Mouse (Mus musculus): ENCODE results near the gene Hmg20b. TPM values are rescaled to one million over a fixed set of nuclear protein-coding genes. Genes with fewer than 3 reads are reported as not detected.

Gene Hmg20b
- total RNA-seq, 2 experiments from 2014 or later: 29.0 to 32.3 TPM

DNA sequence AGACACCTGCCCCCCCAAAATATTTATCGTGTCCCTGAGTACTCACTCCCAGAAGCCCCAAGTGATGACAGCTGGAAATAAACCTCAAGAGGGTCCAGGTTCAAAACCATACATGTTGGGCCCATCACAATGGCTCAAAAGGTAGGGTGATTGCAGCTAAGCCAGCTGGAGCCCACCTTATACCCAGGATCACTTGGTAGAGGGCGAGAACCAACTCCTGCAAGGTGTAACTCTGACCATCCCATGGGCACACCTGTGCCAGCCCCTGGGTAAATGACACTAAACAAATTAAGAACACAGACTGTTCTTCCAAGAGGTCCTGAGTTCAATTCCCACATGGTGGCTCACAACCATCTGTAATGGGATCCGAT, 28.9 kb upstream of the Hmg20b start:
- ATAC-seq (replicated peaks; ENCODE audit: poor library complexity): no peak

DNA sequence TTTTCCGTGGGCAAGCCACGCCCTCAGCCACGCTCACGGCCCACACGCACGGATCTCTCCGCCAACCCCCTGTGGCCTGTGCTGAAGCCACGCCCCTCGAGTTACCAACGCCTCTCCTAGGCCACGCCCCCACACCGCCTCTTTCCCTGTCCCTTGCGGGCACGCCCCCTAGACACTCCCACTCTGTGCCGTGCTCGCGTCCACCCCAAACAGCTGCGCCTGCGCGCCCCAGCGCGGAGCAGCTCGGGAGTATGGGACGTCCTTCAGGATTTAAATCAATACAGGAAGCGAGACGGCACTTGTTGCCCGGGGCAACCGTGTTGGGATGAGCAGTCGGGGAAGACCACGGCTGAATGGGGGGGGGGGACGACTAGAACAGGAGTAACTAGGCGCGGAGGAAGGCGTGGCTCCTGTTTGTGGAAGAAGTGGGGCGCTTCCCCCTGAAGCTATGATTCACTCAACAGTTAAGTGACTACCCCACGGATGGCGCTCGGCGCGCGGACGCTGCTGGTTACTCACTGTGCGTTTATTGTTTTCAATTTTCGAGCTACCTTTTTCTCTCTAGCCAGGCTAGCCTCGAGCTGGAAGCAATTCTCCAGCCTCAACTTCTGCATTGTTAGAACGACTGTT, 28.4 kb upstream of the Hmg20b start:
- ATAC-seq (replicated peaks; ENCODE audit: poor library complexity): peak; percentile 81

DNA sequence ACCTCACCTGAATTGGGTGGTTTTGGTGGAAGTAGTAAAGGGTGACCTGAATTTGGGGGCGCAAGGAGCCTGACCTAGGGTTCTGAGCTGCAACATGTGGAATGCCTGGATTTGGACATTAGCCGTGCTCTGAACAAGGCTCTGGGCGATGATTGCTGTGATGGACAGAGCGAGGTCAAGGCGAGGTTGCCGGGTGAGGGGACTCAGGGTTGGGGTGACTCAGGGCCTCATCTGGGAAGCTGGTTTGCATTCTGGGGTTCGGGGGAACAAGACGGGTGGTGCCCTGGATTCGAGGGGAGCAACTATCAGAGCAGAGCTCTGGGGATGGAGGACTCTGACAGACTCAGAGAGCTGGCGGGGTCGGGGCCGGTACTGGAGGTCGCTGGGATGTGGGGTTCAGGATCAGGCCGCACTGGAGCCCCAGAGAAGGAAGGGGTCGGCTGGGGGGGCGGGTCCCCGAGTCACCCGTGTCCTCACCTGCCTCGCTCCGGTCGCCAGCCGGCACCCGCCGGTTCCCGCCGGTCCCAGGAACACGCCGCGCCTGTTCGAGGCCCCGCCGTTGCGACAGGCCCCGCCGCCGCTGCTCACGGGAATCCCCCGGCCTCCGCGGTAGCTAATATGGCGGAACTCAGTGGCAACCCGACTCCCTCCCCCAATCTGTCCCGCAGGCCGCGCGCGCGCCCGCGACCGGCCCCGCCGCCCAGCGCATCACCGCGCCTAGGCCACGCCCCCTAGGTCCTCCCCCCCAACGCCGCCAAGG, 27.7 kb upstream of the Hmg20b start, which contains the start of gene Fzr1:
TSS of gene Fzr1 (minus strand) at position 724 of the 760 bp plus-strand sequence.
- ATAC-seq (replicated peaks; ENCODE audit: poor library complexity): no peak

DNA sequence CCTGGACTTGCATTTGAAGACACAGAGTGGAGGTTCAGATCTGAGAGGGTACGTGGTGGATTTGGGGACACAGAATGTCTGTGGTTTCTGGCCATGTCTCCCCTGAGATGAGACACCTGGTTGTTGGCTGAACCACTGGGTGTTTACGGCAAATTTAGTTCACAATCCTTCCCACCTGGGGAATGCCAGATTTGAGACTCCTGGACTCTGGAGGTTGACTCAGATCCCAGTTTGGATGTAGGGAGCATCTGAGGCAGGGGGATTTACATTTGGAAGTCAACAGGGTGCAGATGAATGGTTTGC, 27.0 kb upstream of the Hmg20b start:
- ATAC-seq (replicated peaks; ENCODE audit: poor library complexity): no peak

DNA sequence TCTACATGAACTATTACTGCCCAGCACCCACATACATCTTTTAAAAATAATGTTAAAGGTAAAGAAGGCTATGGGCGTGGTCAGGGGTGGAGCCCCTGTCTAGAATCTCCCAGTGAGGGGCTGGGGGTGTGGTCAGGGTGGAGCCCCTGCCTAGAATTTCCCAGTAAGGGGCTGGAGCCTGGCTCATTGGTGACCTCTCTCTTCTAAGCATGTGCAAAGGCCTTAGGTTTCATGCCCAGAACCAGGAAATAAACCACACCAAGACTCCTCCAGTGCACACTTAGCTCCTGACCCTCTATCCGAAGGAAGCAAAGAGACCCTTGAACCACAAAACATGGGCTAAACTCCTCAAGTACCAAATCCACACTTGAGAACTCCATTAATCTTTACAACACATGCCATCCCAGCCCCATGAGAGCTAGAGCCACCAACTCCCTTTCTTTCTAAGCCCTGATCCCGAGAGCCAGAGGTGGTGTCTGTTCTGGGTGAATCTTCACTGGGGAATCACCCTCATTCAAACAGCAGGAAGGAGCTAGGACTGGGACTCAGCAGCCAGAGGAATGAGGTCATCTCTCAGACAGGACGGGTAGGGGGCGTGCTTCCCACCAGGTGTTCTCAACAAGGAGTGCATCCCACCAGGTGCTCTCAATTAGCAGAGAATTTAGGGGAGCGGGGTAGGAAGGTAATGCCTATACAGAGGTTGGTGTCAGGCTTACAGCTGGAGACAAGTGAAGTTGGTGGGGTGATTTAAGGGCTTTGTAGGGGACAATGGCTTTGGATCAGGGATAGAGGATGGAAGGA, 26.5 kb upstream of the Hmg20b start:
- no peak for ATAC-seq (replicated peaks; ENCODE audit: poor library complexity)

DNA sequence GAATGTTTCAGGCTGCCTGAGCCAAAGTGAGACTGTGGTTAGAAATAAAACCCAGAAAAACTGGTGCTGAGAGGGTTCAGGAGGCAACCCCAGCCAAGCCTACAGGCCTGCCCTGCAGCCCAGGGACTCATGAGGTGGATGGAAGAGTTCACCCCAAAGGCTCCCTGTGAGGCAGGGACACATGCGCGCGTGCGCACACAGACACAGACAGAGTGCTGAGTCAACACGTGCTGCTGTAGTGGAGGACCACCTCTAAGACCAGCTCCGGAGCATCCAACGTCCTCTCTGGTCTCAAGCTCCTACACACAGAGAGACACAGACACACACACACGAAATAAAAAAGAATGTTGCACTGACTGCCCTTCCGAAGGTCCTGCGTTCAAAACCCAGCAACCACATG, 25.0 kb upstream of the Hmg20b start:
- ATAC-seq (replicated peaks; ENCODE audit: poor library complexity): no peak

DNA sequence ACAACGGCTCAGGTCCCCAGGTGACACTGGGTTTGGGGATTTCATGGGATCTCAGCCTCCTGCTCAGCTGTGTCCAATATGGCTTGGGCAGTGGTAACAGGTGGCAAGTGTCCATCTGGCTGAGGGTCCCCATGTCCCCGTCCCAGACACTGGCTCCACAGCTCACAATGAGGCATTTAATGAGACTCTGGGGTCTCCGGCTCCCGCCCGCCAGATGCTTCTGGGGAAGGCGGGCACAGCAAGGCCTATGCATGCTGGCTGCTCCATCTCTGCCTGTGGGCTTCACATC, 16.9 kb upstream of the Hmg20b start:
- ATAC-seq (replicated peaks; ENCODE audit: poor library complexity): no peak

DNA sequence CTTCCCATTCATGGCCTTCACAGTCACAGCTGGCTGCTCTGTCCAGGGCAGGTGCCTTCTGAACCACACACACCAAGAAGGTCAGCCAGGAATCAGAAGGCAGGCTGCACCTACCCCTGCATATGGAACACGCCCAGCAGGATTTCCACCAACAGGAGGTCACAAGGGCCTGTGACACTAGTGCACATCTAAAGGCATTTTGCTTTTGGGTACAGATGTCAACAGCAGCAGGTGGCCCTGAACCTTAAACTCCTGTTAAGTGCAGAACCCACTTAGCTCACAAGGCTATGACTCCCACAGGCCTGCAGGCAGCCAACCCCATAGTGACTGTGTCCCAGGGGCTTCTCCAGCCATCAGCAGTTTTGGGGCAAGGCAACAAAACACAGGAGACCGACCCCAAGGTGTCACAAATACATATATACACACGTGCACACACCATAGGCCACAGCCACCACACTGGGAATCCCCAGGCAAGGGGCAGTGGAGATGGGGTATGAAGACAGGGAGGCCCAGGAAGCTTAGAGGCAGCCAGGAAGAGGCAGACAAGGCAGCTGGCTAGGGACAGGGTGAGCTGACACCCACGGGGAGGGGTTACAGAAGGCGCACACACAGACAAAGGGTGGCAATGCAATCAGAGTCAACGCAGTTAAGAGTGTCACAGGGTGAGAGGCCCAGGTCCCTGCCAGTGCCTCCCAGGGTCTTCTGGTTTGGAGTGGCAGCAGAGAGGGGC, 16.4 kb upstream of the Hmg20b start:
- ATAC-seq (replicated peaks; ENCODE audit: poor library complexity): no peak

DNA sequence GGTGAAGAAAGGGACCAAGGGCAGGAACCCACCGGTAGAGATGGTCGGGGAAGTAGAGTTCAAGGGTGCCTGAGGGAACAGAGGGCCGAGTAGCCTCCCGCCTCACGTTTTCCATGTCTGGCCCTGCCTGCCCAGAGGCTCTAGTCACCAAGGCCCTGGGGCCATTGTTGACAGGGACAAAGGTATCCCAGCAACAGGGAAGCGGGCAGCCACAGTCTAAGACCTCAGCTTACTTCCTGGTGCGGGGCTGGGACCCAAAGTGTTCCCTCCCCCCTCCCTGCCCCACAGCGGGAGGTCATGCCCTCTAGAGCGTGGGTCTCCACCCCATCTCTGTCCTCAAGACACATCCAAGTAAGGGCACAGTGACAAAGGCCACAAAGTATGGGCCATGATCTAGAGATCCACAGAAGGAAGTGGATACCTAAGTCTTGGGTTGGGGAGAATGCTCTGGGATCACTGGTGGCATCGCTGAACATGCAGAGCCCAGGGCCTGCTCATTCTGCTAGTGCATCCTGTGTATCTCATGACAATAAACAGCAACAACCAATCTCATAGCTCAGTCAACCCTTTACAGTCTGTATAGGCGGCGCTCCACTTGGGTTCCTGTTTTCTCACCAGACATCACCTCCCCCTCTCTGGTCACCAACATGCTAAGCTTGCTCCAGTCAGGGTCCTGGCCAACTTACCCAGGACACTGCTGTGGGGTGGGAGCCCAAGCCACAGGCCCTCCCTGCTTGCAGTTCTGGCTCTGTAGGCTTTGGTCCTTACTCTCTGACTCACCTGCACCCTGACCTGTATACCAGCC, 15.6 kb upstream of the Hmg20b start, which contains the start of gene 4930404N11Rik:
TSS of gene 4930404N11Rik (minus strand) at position 145 of the 805 bp plus-strand sequence.
- ATAC-seq (replicated peaks; ENCODE audit: poor library complexity): peak; percentile 9

DNA sequence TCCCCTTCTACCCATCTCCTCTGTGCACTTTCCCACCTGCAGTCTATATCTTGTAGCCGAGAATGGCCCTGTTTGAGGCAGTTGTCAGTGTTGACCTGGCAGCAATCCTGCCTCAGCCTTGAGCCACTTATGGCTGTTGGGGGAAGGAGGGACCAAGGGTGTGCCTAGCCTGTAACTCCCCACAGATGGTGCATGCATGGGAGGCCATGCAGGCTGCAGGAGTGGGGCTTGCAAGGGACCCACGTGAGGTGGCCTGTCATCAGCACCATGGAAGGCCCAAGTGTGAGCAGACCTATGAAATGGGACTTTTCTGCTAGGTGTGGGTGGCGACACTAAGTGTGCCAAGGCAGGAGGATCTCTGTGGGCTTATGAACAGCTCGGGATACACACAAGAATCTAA, 14.8 kb upstream of the Hmg20b start:
- ATAC-seq (replicated peaks; ENCODE audit: poor library complexity): no peak

DNA sequence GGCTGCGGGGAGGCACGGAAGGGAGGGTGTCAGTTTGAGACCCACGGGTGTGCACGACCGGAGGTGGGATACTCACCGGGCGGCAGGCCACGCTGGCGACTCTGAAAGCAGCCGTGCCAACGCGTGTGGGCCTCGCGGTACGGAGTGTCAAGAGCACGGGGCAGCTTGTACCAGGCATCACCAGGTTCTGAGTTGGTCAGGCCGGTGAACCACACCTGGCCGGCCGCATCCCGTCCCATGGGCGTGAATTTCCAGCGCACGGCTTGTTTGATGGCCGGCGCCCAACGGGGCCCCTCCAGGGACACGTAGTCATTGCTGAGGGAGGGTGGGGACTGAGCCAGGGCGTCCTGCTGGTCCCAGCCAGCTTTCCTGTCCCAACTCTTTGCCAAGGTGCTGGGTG, 14.4 kb upstream of the Hmg20b start:
- no peak for ATAC-seq (replicated peaks; ENCODE audit: poor library complexity)

DNA sequence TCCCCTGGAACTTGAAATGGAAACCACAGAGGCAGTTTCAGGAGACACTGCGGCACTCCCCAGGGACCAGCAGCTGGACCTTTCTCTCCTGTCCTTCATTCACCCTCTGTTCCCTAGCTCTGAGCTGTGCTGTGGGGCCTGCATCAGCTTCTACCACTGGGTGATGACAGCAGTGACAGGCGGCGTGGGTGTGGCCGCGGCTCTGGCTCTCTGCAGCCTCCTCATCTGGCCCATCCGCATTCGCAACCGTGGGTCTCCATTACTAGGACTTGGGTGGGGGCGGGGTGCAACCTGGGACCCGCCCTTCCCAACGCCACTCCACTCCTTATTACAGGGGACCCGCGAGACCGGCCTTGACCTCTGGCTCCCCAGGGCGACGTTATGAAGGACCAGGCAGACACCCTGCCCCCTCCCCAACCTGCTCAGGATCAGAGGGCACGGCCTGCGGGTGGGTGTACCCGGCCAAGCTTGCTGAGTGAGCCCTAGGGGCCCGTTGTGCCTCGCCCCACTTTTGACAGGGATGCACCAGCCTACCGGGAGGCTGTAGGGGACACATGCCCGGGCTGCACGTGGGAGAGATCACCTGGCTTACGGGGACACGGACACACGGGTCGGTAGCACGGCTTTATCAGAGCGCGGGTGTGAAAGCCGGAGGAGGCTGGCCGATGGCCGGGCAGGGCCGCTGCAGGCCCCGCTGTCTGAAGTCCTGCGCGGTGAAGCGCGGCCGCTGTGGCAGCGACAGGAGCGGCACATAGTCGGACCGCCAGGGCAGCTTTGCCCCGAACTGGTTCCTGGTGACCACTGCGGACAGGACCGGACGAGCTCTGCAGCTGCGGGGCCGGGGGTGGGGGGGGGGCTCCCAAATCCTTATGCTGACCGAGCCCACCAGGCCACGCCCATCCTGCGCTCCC, 13.4 kb upstream of the Hmg20b start:
- ATAC-seq (replicated peaks; ENCODE audit: poor library complexity): no peak

DNA sequence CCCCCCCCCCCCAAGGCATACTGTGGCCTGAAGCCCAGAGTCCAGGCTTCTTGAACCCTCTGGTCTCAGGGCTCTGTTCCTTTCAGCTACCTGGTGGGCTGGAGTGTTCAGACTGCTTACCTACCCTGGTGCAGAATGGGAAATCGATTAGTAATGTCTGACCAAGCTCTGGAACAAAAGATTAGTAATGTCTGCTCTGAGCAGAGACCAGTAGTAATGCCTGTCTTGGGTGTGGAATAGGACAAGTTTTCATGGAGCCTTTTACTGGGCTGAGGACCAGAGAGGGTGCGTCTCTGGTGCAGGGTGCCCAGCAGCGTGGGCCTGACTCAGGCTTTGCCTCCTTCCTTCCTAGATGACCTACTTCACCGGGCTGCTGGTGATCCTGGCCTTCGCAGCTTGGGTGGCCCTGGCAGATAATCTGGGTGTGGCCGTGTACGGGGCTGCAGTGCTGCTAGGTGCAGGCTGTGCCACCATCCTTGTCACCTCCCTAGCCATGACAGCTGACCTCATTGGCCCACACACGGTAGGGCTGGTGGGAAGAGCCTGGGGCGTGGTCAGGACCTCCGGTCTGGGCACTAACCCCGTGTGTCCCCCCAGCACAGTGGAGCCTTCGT, 12.2 kb upstream of the Hmg20b start:
- ATAC-seq (replicated peaks; ENCODE audit: poor library complexity): peak; percentile 51

DNA sequence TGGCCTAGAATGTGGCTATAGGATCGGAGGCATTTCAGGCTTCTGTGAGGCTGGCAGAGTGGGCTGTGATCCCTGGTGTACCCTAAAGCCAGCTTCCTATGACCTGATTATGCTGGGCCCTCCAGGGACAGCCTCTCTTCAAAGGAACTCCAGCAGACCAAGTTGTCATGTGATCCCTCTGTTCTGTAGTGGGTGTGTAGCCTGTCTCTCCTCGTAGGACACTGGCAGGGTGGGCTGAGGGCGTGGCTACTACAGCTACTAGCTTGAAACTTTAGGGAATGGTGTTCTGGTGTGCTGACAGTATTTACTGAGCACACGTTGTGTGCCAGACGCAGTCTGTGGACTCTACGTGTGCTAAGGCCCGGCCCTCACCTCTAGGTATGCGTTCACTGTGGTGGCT, 10.4 kb upstream of the Hmg20b start:
- ATAC-seq (replicated peaks; ENCODE audit: poor library complexity): no peak

DNA sequence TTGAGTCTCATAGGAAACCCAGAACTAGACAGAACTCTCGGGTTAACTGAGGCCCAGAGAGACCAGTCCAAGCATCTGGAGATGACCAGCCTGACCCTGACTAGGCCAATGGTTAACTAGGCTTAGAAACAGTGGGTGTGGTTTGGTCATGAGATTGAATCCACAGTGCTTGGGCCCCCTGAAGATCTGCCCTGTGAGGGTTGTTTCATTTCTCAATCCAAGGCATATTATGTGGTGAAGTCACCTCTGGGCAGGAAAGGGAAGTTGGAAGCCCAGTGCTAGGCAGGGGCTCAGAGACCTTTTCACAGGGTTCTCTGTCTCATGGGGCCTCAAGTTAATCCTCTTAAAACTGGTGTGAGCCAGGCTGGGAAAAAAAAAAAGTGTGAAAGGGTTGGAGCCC, 8.6 kb upstream of the Hmg20b start:
- ATAC-seq (replicated peaks; ENCODE audit: poor library complexity): peak; percentile 29

DNA sequence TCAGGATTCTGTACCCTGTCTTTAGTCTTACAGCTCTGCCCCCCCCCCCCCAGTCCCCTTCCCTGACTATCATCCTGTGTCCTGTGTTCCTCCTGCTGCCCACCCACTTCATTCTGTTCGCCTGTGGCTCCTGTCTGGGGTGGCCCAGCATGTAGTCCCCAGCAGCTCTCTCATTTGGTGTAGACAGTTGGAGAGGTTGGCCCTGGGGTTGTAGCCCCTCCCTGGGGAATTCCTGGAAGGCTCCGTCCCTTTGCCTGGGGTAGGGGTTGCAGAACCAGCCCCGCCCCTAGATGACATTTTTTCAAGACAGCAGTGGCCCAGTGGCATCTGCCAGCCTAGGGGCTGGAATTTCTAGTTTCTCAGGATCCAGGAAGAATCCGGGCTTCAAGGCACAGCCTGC, 7.9 kb upstream of the Hmg20b start:
- ATAC-seq (replicated peaks; ENCODE audit: poor library complexity): no peak

DNA sequence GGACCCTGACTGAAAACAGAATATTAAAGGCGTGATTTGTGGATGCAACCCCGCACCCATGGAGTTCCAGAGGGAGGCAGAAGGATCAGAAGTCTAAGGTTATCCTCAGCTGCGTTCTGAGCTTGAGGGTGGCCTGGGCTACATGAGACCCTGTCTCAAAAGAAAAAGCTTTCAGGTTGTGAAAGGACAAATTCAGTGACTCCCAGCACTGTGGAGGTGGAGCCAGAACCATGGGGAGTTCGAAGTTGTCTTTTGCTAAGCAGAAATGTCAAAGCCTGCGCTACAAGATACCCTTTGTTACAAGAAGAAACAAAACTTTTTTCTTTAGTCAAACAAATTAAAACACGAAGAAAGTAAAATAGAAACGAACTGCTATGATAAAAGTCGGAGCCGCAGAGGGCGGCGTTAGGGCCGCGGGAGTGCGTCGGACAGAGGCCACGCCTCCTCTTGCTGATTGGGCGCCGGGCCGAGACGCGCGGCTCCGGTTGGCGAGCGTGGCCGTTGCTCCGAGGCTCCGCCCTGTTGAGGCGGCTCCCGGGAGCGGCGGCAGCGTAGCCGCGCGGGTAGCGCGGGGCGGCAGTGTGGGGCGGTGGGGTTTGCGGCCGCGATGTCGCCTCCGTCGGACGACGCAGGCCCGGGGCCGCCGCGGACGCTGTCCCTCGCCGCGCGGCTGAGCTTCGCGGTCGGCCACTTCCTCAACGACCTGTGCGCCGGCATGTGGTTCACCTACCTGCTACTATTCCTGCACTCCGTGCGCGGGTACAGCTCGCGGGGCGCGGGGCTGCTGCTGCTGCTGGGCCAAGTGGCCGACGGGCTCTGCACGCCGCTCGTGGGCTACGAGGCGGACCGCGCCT, 6.9 kb upstream of the Hmg20b start, which contains the start of gene Mfsd12:
TSS of gene Mfsd12 (plus strand) at position 501 of the 854 bp plus-strand sequence.
- ATAC-seq (replicated peaks; ENCODE audit: poor library complexity): peak; percentile 77

DNA sequence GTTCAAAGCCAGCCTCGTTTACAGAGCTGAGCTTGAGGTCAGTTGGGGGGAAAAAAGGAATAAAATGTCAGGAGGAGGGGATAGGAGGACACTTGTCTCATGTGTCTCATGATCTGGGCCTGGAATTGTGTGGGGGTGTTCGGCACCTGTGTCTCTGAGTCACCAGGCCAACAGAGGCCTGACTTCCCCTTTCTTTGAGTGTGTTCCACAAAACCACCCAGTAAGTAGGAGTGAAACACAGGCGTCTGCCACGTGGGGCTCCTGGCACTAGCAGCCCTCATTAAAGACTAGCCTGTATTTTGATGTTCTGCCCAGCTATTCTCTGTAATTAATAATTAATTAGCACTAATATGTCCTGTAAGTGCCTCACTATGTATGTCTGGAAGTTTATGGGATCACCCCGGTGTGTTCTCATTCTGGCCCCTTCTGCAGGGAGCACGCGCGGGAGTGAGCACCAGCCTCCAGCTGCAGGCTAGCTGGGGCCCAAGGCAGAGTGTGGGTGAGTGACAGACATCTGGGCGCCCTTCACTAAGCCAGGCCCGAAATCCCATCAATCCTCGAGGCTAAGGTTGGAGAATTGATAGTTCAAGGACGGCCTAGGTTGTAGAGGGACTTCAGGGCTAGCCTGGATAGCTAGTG, 6.2 kb upstream of the Hmg20b start:
- ATAC-seq (replicated peaks; ENCODE audit: poor library complexity): peak; percentile 52

Measured in megakaryocyte progenitor cell, adult 5-6 weeks (primary cell).